Mouse (Mus musculus): ENCODE data around the gene Tmem8. TPM values are rescaled to one million over a fixed set of nuclear protein-coding genes. Genes with fewer than 3 reads are reported as not detected.
"Not testable (repeated sequence)": the region's sequence is repeated elsewhere in the genome, so short reads cannot be mapped to it uniquely, and the experiment has no call there.

Tmem8 gene
- polyA plus RNA-seq, 1 experiment from 2014 or later, result 1.7 TPM

DNA sequence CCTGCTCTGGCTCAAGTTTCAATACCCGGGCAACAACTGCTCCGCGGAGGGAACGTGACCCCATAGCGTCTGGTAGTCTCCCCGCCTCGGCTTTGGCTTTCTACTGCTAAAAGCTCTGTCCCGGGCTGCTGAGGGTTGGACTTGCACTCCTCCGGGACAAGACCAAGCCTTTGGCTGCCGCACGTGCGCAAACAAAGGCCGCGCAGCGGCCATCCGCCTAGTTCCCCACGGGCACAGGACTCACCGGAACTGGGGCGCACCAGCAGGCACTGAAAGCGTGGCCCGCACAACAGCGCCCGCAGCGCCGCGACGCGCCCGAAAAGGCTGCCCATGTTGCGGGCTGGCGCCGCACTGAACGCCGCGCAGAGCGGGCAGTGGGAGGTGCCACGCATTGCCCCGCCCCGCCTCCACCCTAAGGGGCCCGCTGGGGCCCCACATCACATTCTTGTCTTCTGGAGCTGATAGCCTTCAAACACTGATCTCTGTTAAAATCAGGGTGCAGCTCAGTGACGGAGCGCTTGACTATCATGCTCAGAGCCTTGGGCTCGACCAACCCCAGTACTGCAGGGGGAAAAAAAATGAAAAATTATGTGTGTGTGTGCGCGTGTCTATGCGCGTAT is 17.9 kb upstream of the Tmem8 start, which contains the start of gene Nme4:
Gene Nme4, minus strand, starts transcription at position 482 of the 620 bp plus-strand sequence.
- Histone ChIP-seq H3K4me2 (peak within 1 kb of the TSS; percentile 79), H3K9ac (peak within 1 kb of the TSS; percentile 87), H3K4me1 (ENCODE audit: insufficient read depth) (no peaks in the 10 kb centered on the region; the same call in 1 of the 2 replicates), H3K27ac (ENCODE audit: low read depth) (peak within 1 kb of the TSS; percentile 83), H3K36me3 (ENCODE audit: insufficient read depth) (0 out of 2 replicates have a peak, but pooled peaks cover 15% of the 10 kb centered on the region), H3K9me3 (ENCODE audit: low read depth, low read length) (no peaks in the 10 kb centered on the region), H3K27me3 (ENCODE audit: insufficient read depth, low read length) (no peaks in the 10 kb centered on the region), H3K4me3 (ENCODE audit: low read depth, low read length) (peak within 1 kb of the TSS; percentile 66)
- ATAC-seq (ENCODE audit: insufficient read depth), result peak; percentile 77
- DNase-seq, result peak; percentile 79
- no peak for TF ChIP-seq CTCF (IDR thresholded peaks at IDR 0.05; ENCODE audit: low read depth)
- 1% methylated on average over 47 of the region's 47 CpGs for WGBS

DNA sequence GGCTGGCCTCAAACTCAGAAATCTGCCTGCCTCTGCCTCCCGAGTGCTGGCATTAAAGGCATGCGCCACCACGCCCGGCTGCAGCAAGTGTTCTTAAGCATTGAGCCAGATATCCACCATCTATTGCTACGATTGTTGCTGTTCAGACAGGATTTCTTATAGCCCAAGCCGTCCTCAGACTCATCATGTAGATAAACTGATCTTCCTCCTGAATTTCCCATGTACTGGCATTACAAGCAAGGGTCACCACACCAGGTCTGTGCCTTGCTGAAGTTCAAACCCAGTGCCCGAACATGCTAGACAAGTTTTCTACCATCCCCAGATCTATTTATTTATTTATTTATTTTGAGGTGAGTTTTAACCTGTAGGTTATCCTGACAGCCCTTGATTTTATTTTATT is 14.6 kb upstream of the Tmem8 start:
- no peak for ATAC-seq (ENCODE audit: insufficient read depth)

DNA sequence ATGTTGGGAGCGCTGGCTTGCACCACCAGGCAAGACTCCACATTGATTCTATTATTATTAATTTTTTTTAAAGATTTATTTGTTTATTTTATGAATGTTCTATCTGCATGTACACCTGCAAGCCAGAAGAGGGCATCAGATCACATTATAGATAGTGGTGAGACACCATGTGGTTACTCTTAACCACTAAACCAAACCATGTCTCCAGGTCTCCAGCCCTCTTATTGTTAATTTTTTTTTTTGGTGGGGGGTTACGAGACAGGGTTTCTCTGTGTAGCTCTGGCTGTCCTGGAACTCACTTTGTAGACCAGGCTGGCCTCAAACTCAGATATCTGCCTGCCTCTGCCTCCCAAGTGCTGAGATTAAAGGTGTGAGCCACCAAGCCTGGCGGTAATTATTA is 13.8 kb upstream of the Tmem8 start:
- not testable (repeated sequence) for H3K9ac ChIP-seq; H3K4me1 ChIP-seq (ENCODE audit: insufficient read depth); ATAC-seq (ENCODE audit: insufficient read depth); H3K27me3 ChIP-seq (ENCODE audit: insufficient read depth, low read length); H3K4me2 ChIP-seq; H3K36me3 ChIP-seq (ENCODE audit: insufficient read depth); H3K4me3 ChIP-seq (ENCODE audit: low read depth, low read length); H3K27ac ChIP-seq (ENCODE audit: low read depth); DNase-seq; H3K9me3 ChIP-seq (ENCODE audit: low read depth, low read length)
- 67% methylated on average over 3 of the region's 3 CpGs for WGBS

More for the DNA sequence above, 14.6 kb upstream of the Tmem8 start:
- Histone ChIP-seq H3K9me3 (ENCODE audit: low read depth, low read length) (no peaks in the 10 kb centered on the region), H3K27me3 (ENCODE audit: insufficient read depth, low read length) (no peaks in the 10 kb centered on the region), H3K4me3 (ENCODE audit: low read depth, low read length) (no peak overlapping the region), H3K9ac (no peak overlapping the region), H3K4me2 (no peak overlapping the region), H3K4me1 (ENCODE audit: insufficient read depth) (no peaks in the 10 kb centered on the region; the same call in 1 of the 2 replicates), H3K27ac (ENCODE audit: low read depth) (no peak overlapping the region), H3K36me3 (ENCODE audit: insufficient read depth) (0 out of 2 replicates have a peak, but pooled peaks cover 3% of the 10 kb centered on the region)
- 85% methylated on average over 7 of the region's 7 CpGs for WGBS
- DNase-seq, result no peak
- no peak for TF ChIP-seq CTCF (IDR thresholded peaks at IDR 0.05; ENCODE audit: low read depth)

GRCm38 (mm10) chr17:26100166-26100565 is 12.9 kb upstream of the Tmem8 start:
- H3K36me3 ChIP-seq (ENCODE audit: insufficient read depth), result no peaks in the 10 kb centered on the region
- 35% methylated on average over 2 of the region's 2 CpGs for WGBS
- ATAC-seq (ENCODE audit: insufficient read depth), result no peak
- DNase-seq, result no peak
- no peak for TF ChIP-seq CTCF (IDR thresholded peaks at IDR 0.05; ENCODE audit: low read depth)
- no peaks in the 10 kb centered on the region for H3K27me3 ChIP-seq (ENCODE audit: insufficient read depth, low read length)
- no peaks in the 10 kb centered on the region for H3K9me3 ChIP-seq (ENCODE audit: low read depth, low read length)
- H3K27ac ChIP-seq (ENCODE audit: low read depth), result no peak overlapping the region
- no peak overlapping the region for H3K4me3 ChIP-seq (ENCODE audit: low read depth, low read length)
- H3K4me2 ChIP-seq, result no peak overlapping the region
- no peak overlapping the region for H3K9ac ChIP-seq
- no peaks in the 10 kb centered on the region for H3K4me1 ChIP-seq (ENCODE audit: insufficient read depth)

DNA sequence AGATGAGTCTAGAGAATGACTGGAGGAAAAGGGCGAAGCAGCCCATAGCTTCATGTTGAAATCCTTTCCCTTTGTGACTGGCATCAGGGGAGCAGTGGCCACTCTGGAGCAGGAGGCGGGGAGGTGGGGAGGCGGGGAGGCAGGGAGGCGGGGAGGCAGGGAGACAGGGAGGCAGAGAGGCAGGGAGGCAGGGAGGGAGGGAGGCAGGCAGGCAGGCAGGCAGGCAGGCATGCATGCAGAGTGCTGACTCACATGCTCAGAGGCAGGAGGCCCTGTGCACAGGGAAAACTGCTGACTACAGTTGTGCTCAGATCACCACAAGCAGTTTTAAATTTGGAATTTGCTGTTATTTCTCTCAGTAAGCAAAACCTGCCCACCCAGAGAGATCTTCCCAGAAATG is 11.6 kb upstream of the Tmem8 start:
- 53% methylated on average over 4 of the region's 4 CpGs for WGBS
- ATAC-seq (ENCODE audit: insufficient read depth), result no peak
- no peaks in the 10 kb centered on the region for H3K9me3 ChIP-seq (ENCODE audit: low read depth, low read length)
- H3K36me3 ChIP-seq (ENCODE audit: insufficient read depth), result no peaks in the 10 kb centered on the region
- no peak overlapping the region for H3K4me2 ChIP-seq
- TF ChIP-seq CTCF (IDR thresholded peaks at IDR 0.05; ENCODE audit: low read depth), result no peak
- H3K4me1 ChIP-seq (ENCODE audit: insufficient read depth), result no peaks in the 10 kb centered on the region
- no peak overlapping the region for H3K9ac ChIP-seq
- no peak overlapping the region for H3K27ac ChIP-seq (ENCODE audit: low read depth)
- no peaks in the 10 kb centered on the region for H3K27me3 ChIP-seq (ENCODE audit: insufficient read depth, low read length)
- no peak overlapping the region for H3K4me3 ChIP-seq (ENCODE audit: low read depth, low read length)
- peak; percentile 21 for DNase-seq

GRCm38 (mm10) chr17:26105619-26106018 is 7.5 kb upstream of the Tmem8 start:
- no peak overlapping the region for H3K4me3 ChIP-seq (ENCODE audit: low read depth, low read length)
- H3K4me2 ChIP-seq, result no peak overlapping the region
- no peak overlapping the region for H3K27ac ChIP-seq (ENCODE audit: low read depth)
- no peaks in the 10 kb centered on the region for H3K36me3 ChIP-seq (ENCODE audit: insufficient read depth)
- no peak for ATAC-seq (ENCODE audit: insufficient read depth)
- H3K9ac ChIP-seq, result no peak overlapping the region
- no peak for DNase-seq
- no peaks in the 10 kb centered on the region for H3K4me1 ChIP-seq (ENCODE audit: insufficient read depth)
- 44% methylated on average over 4 of the region's 4 CpGs for WGBS
- TF ChIP-seq CTCF (IDR thresholded peaks at IDR 0.05; ENCODE audit: low read depth), result no peak
- H3K9me3 ChIP-seq (ENCODE audit: low read depth, low read length), result no peaks in the 10 kb centered on the region
- peaks cover 7% of the 10 kb centered on the region for H3K27me3 ChIP-seq (ENCODE audit: insufficient read depth, low read length)

DNA sequence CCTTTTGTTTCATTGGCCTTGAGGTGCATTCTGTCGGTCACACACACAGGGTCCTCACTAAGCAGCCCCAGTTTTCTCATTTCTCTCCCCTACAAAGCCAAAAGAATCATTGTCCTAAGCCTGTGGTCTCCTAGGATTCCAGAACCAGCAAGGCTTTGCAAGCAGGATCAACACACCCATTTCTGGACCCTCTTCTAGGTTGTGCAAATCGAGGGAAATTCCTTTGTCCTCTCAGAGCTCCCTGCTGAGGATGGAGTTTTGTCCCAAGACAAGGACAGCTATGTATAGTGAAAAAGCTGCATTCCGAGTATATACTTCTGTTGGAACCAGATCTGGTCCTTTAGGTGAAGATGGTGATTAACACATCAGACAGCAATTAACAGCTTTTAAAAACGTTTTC is 2.9 kb upstream of the Tmem8 start:
- peaks cover 51% of the 10 kb centered on the region for H3K27me3 ChIP-seq (ENCODE audit: insufficient read depth, low read length)

More for the DNA sequence above, 2.9 kb upstream of the Tmem8 start:
- DNase-seq (no peak), ATAC-seq (ENCODE audit: insufficient read depth) (no peak)
- WGBS, result 35% methylated on average over 4 of the region's 4 CpGs
- Histone ChIP-seq H3K36me3 (ENCODE audit: insufficient read depth) (no peaks in the 10 kb centered on the region), H3K4me3 (ENCODE audit: low read depth, low read length) (no peak overlapping the region), H3K4me1 (ENCODE audit: insufficient read depth) (no peaks in the 10 kb centered on the region), H3K27ac (ENCODE audit: low read depth) (no peak overlapping the region), H3K4me2 (no peak overlapping the region), H3K9ac (no peak overlapping the region), H3K9me3 (ENCODE audit: low read depth, low read length) (no peaks in the 10 kb centered on the region)
- no peak for TF ChIP-seq CTCF (IDR thresholded peaks at IDR 0.05; ENCODE audit: low read depth)
